Mouse (Mus musculus): ENCODE data around the gene Il23a.

GRCm38 (mm10) chr10:128326825-128327224, 28.3 kb upstream of the Il23a start:
- TF ChIP-seq TCF12 (IDR thresholded peaks at IDR 0.05; ENCODE audit: insufficient read depth, poor library complexity, severe bottlenecking) (no peak), POLR2A (IDR thresholded peaks at IDR 0.05; ENCODE audit: insufficient read length, low read depth) (no peak), POLR2AphosphoS2 (IDR thresholded peaks at IDR 0.05; ENCODE audit: insufficient read length, low read depth) (no peak), MAX (IDR thresholded peaks at IDR 0.05; ENCODE audit: low read depth) (no peak), MYOG (IDR thresholded peaks at IDR 0.05; ENCODE audit: control insufficient read depth in 1 of 3, insufficient read depth in 1 of 3, insufficient read length in 2 of 3, low read depth in 2 of 3) (no peak), SRF (IDR thresholded peaks at IDR 0.05; ENCODE audit: control insufficient read depth, insufficient read length, low read depth) (no peak), REST (IDR thresholded peaks at IDR 0.05; ENCODE audit: insufficient read depth, insufficient read length) (no peak), USF1 (IDR thresholded peaks at IDR 0.05; ENCODE audit: low read depth) (no peak), MYOD1 (IDR thresholded peaks at IDR 0.05; ENCODE audit: control insufficient read depth in 1 of 3, insufficient read length in 2 of 3, low read depth in 2 of 3) (no peak), TCF3 (IDR thresholded peaks at IDR 0.05; ENCODE audit: insufficient read length, low read depth) (no peak), CEBPB (IDR thresholded peaks at IDR 0.05; ENCODE audit: insufficient read depth, poor library complexity, severe bottlenecking) (no peak), E2F4 (IDR thresholded peaks at IDR 0.05; ENCODE audit: insufficient read depth) (no peak)
